Mouse (Mus musculus) midbrain, embryonic 15.5 days (tissue): Measurements from ENCODE around the gene Tmem212. TPM values are rescaled to one million over a fixed set of nuclear protein-coding genes. Genes with fewer than 3 reads are reported as not detected.
"Not testable (repeated sequence)": the region's sequence is repeated elsewhere in the genome, so short reads cannot be mapped to it uniquely, and the experiment has no call there.

Experiments used
- ATAC-seq: fragments of 200-750 bp; cut with Nextera tagmentation; replicated peaks from 2 replicates; pipeline ENCODE4 v1.8.0; 2017; ENCODE audit warnings: moderate TSS enrichment
- H3K27ac ChIP-seq: fragments of 300-500 bp; sonication (generic); 2 replicates; pipeline ENCODE4 v1.5.1; 2015; ENCODE audit warnings: mild to moderate bottlenecking, inconsistent platforms
- H3K27me3 ChIP-seq: fragments of 300-500 bp; sonication (generic); replicated peaks from 2 replicates; pipeline ENCODE4 v1.6.1; 2015; ENCODE audit warnings: inconsistent platforms
- H3K36me3 ChIP-seq: fragments of 300-500 bp; sonication (generic); replicated peaks from 2 replicates; pipeline ENCODE4 v1.6.1; 2015; ENCODE audit warnings: inconsistent platforms
- H3K4me1 ChIP-seq: fragments of 300-500 bp; sonication (generic); 2 replicates; pipeline ENCODE4 v1.6.1; 2015; ENCODE audit warnings: inconsistent platforms
- H3K4me2 ChIP-seq: fragments of 300-500 bp; sonication (generic); 2 replicates; pipeline ENCODE4 v1.6.1; 2015; ENCODE audit warnings: inconsistent platforms, mild to moderate bottlenecking, moderate library complexity
- H3K4me3 ChIP-seq: fragments of 300-500 bp; sonication (generic); 2 replicates; pipeline ENCODE4 v1.5.1; 2015; ENCODE audit warnings: mild to moderate bottlenecking, inconsistent platforms
- H3K9ac ChIP-seq: fragments of 300-500 bp; sonication (generic); 2 replicates; pipeline ENCODE4 v1.6.1; 2015; ENCODE audit warnings: mild to moderate bottlenecking, inconsistent platforms
- H3K9me3 ChIP-seq: fragments of 300-500 bp; sonication (generic); 2 replicates; pipeline ENCODE4 v1.6.1; 2016; ENCODE audit warnings: inconsistent platforms
- WGBS: fragments of 180-500 bp; shearing (Covaris S2); methylation state at CpG from one replicate; pipeline ENCODE4 v1.1.7; 2015; ENCODE audit warnings: mixed read lengths; 5-methylcytosine and 5-hydroxymethylcytosine counted together
- polyA plus RNA-seq: library from polyadenylated mRNA; unstranded; fragments of >200 nt; fragmentation: Nextera tagmentation; extraction: Ambion mirVana; gene quantifications from 2 replicates; pipeline ENCODE4 v1.2.1, GENCODE M21; 2015

Gene Tmem212
- 0.25 and 0.77 TPM in 2 replicates for polyA plus RNA-seq

GRCm38 (mm10) chr3:27896318-27896892 is at the start of gene Tmem212:
Tmem212 (minus strand) TSS chr3:27896368.
- Histone ChIP-seq H3K9me3 (no peaks in the 10 kb centered on the region), H3K36me3 (no peaks in the 10 kb centered on the region), H3K4me1 (no peaks in the 10 kb centered on the region), H3K27me3 (no peaks in the 10 kb centered on the region), H3K27ac (no peak within 1 kb of the TSS), H3K4me3 (no peak within 1 kb of the TSS), H3K4me2 (no peak within 1 kb of the TSS), H3K9ac (no peak within 1 kb of the TSS)
- 72% methylated on average over 8 of the region's 8 CpGs for WGBS
- no peak for ATAC-seq

GRCm38 (mm10) chr3:27945397-27945796 is 49.2 kb upstream of the Tmem212 start:
- not testable (repeated sequence) for H3K27me3 ChIP-seq, H3K4me3 ChIP-seq, H3K4me2 ChIP-seq, H3K27ac ChIP-seq, ATAC-seq, H3K4me1 ChIP-seq, H3K9ac ChIP-seq, H3K9me3 ChIP-seq, H3K36me3 ChIP-seq
- 78% methylated on average over 2 of the region's 2 CpGs for WGBS

GRCm38 (mm10) chr3:27942991-27943390 is 46.8 kb upstream of the Tmem212 start:
- Histone ChIP-seq H3K9me3 (no peaks in the 10 kb centered on the region), H3K4me2 (no peak overlapping the region), H3K9ac (no peak overlapping the region), H3K36me3 (no peaks in the 10 kb centered on the region), H3K27ac (no peak overlapping the region), H3K4me3 (no peak overlapping the region), H3K27me3 (no peaks in the 10 kb centered on the region), H3K4me1 (peaks cover 12% of the 10 kb centered on the region; the same call in 1 of the 2 replicates)
- no peak for ATAC-seq
- 89% methylated on average over 7 of the region's 7 CpGs for WGBS

GRCm38 (mm10) chr3:27941634-27942033 is 45.5 kb upstream of the Tmem212 start:
- Histone ChIP-seq H3K27me3 (peaks cover 9% of the 10 kb centered on the region; the same call in 1 of the 2 replicates), H3K36me3 (no peaks in the 10 kb centered on the region), H3K4me3 (no peak overlapping the region), H3K4me1 (peaks cover 12% of the 10 kb centered on the region; the same call in 1 of the 2 replicates), H3K27ac (no peak overlapping the region), H3K9me3 (no peaks in the 10 kb centered on the region), H3K4me2 (no peak overlapping the region), H3K9ac (no peak overlapping the region)
- no peak for ATAC-seq
- 90% methylated on average over 3 of the region's 3 CpGs for WGBS

- ATAC-seq = peak; percentile 88
- Histone ChIP-seq H3K4me1 (peaks cover 12% of the 10 kb centered on the region; the same call in 1 of the 2 replicates), H3K36me3 (no peaks in the 10 kb centered on the region), H3K4me3 (peak within 1 kb of the TSS; percentile 54), H3K9me3 (no peaks in the 10 kb centered on the region), H3K27ac (0 out of 2 replicates have a peak within 1 kb of the TSS, but pooled peaks have one; percentile 28), H3K27me3 (peaks cover 12% of the 10 kb centered on the region; the same call in 1 of the 2 replicates), H3K4me2 (peak within 1 kb of the TSS; percentile 100), H3K9ac (peak within 1 kb of the TSS; percentile 50)
- under 1% methylated on average over 68 of the region's 68 CpGs for whole genome bisulfite sequencing
Measured at GRCm38 (mm10) chr3:27938381-27939323, 42.5 kb upstream of the Tmem212 start, which contains the start of gene Pld1. Pld1 (plus strand) TSS chr3:27938695.

GRCm38 (mm10) chr3:27937144-27938110 is 41.3 kb upstream of the Tmem212 start:
- WGBS = 83% methylated on average over 13 of the region's 13 CpGs
- Histone ChIP-seq H3K27ac (no peak overlapping the region), H3K4me2 (0 out of 2 replicates have a peak overlapping the region, but pooled peaks have one; percentile 100), H3K4me3 (no peak overlapping the region), H3K9me3 (no peaks in the 10 kb centered on the region), H3K4me1 (peaks cover 12% of the 10 kb centered on the region; the same call in 1 of the 2 replicates), H3K36me3 (no peaks in the 10 kb centered on the region), H3K27me3 (peaks cover 12% of the 10 kb centered on the region; the same call in 1 of the 2 replicates), H3K9ac (no peak overlapping the region)
- no peak for ATAC-seq

- Histone ChIP-seq H3K9ac (no peak overlapping the region), H3K9me3 (no peaks in the 10 kb centered on the region), H3K4me1 (peaks cover 12% of the 10 kb centered on the region; the same call in 1 of the 2 replicates), H3K27me3 (peaks cover 12% of the 10 kb centered on the region; the same call in 1 of the 2 replicates), H3K27ac (no peak overlapping the region), H3K36me3 (no peaks in the 10 kb centered on the region), H3K4me3 (no peak overlapping the region), H3K4me2 (no peak overlapping the region)
- WGBS = 83% methylated on average over 5 of the region's 5 CpGs
- no peak for ATAC-seq
Measured at GRCm38 (mm10) chr3:27936731-27937130, 40.6 kb upstream of the Tmem212 start.

GRCm38 (mm10) chr3:27935644-27936043 is 39.5 kb upstream of the Tmem212 start:
- H3K4me2 ChIP-seq = no peak overlapping the region
- H3K27ac ChIP-seq = no peak overlapping the region
- ATAC-seq = no peak
- 61% methylated on average over 3 of the region's 3 CpGs for WGBS
- no peak overlapping the region for H3K9ac ChIP-seq
- H3K9me3 ChIP-seq = no peaks in the 10 kb centered on the region
- H3K4me1 ChIP-seq = peaks cover 12% of the 10 kb centered on the region; the same call in 1 of the 2 replicates
- peaks cover 12% of the 10 kb centered on the region; the same call in 1 of the 2 replicates for H3K27me3 ChIP-seq
- no peak overlapping the region for H3K4me3 ChIP-seq
- H3K36me3 ChIP-seq = no peaks in the 10 kb centered on the region

GRCm38 (mm10) chr3:27932391-27932790 is 36.2 kb upstream of the Tmem212 start:
- H3K4me3 ChIP-seq = no peak overlapping the region
- no peak for ATAC-seq
- no peaks in the 10 kb centered on the region for H3K36me3 ChIP-seq
- no peak overlapping the region for H3K27ac ChIP-seq
- no peak overlapping the region for H3K9ac ChIP-seq
- no peaks in the 10 kb centered on the region for H3K4me1 ChIP-seq
- H3K9me3 ChIP-seq = no peaks in the 10 kb centered on the region
- 89% methylated on average over 5 of the region's 5 CpGs for WGBS
- H3K4me2 ChIP-seq = no peak overlapping the region
- 0 out of 2 replicates have a peak, but pooled peaks cover 8% of the 10 kb centered on the region for H3K27me3 ChIP-seq

- no peaks in the 10 kb centered on the region for H3K4me1 ChIP-seq
- no peak overlapping the region for H3K4me2 ChIP-seq
- no peaks in the 10 kb centered on the region for H3K36me3 ChIP-seq
- no peak overlapping the region for H3K9ac ChIP-seq
- H3K27me3 ChIP-seq = no peaks in the 10 kb centered on the region
- H3K4me3 ChIP-seq = no peak overlapping the region
- no peaks in the 10 kb centered on the region for H3K9me3 ChIP-seq
- 85% methylated on average over 4 of the region's 4 CpGs for WGBS
- no peak overlapping the region for H3K27ac ChIP-seq
- ATAC-seq = no peak
Measured at GRCm38 (mm10) chr3:27929219-27929618, 33.1 kb upstream of the Tmem212 start.

GRCm38 (mm10) chr3:27924037-27924436 is 27.9 kb upstream of the Tmem212 start:
- no peak overlapping the region for H3K4me3 ChIP-seq
- ATAC-seq = no peak
- no peaks in the 10 kb centered on the region for H3K4me1 ChIP-seq
- H3K9me3 ChIP-seq = 0 out of 2 replicates have a peak, but pooled peaks cover 4% of the 10 kb centered on the region
- H3K9ac ChIP-seq = no peak overlapping the region
- H3K36me3 ChIP-seq = no peaks in the 10 kb centered on the region
- no peak overlapping the region for H3K27ac ChIP-seq
- no peak overlapping the region for H3K4me2 ChIP-seq
- 92% methylated on average over 3 of the region's 3 CpGs for WGBS
- no peaks in the 10 kb centered on the region for H3K27me3 ChIP-seq
